Mouse (Mus musculus): ENCODE data around the gene Actl6b. TPM values are rescaled to one million over a fixed set of nuclear protein-coding genes. Genes with fewer than 3 reads are reported as not detected.

Actl6b gene
- total and polyA plus RNA-seq, 3 experiments: 0.15 TPM; not detected in 2

DNA sequence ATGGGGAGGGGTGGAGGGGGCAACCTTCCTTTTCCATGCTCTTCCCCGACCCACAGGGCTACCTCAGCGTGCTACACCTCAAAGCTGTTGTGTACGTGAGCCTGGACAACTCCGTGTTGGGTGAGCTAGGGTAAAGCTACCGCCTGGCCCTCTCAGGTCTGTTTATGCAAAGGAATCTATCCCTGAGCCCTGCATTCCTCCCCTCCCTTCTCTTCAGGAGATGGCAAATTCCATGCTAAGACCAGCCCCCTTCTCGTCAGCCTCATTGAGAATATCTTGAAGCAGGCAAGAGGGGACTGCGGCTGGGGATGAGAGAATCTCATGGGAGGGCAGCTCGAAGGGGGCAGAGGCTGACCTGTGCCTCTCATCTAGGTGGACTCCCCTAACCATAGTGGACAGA lies 29.4 kb downstream of the Actl6b start:
- Histone ChIP-seq H3K9me3 (replicated peaks; ENCODE audit: insufficient read depth, low read length) (no peaks in the 10 kb centered on the region), H3K4me3 (ENCODE audit: control insufficient read depth in 1 of 2, insufficient read depth in 1 of 2, low read depth in 2 of 2, low read length in 2 of 2) (no peak overlapping the region), H3K79me2 (ENCODE audit: control insufficient read depth, insufficient read depth, low read length, poor library complexity) (no peaks in the 10 kb centered on the region), H3K27ac (ENCODE audit: control insufficient read depth, low read depth, low read length) (no peak overlapping the region), H3K36me3 (ENCODE audit: control insufficient read depth in 1 of 2, insufficient read depth in 2 of 2, low read length in 2 of 2) (peaks cover 4 to 14% of the 10 kb centered on the region in 2 experiments; a peak in 3 of 4 replicates), H3K4me1 (ENCODE audit: control insufficient read depth in 1 of 2, insufficient read depth in 2 of 2, low read length in 2 of 2) (no peaks in the 10 kb centered on the region; a peak in 1 of 4 replicates), H3K27me3 (ENCODE audit: control insufficient read depth in 1 of 2, insufficient read depth in 2 of 2, low read length in 2 of 2) (no peaks in the 10 kb centered on the region), H3K9ac (ENCODE audit: control insufficient read depth, low read depth, low read length, poor library complexity, severe bottlenecking) (no peak overlapping the region)
- no peak for TF ChIP-seq ZC3H11A (IDR thresholded peaks at IDR 0.05; ENCODE audit: low read depth, low read length)
- no peak for TF ChIP-seq KAT2A (conservative IDR thresholded peaks at IDR 0.05; ENCODE audit: low read depth, low read length)
- no peak for TF ChIP-seq SMC3 (IDR thresholded peaks at IDR 0.05; ENCODE audit: low read depth, low read length)
- TF ChIP-seq ZNF384 (IDR thresholded peaks at IDR 0.05; ENCODE audit: low read depth, low read length): no peak
- no peak for TF ChIP-seq MXI1 (IDR thresholded peaks at IDR 0.05; ENCODE audit: low read depth, low read length)
- TF ChIP-seq NELFE (IDR thresholded peaks at IDR 0.05; ENCODE audit: low read depth, low read length): no peak
- DNase-seq (ENCODE audit: low read depth, low spot score): no peak

GRCm38 (mm10) chr5:137583670-137584169 lies 30.4 kb downstream of the Actl6b start:
- H3K4me1 ChIP-seq (ENCODE audit: control insufficient read depth in 1 of 2, insufficient read depth in 2 of 2, low read length in 2 of 2): no peaks in the 10 kb centered on the region; a peak in 1 of 4 replicates
- no peak overlapping the region for H3K9ac ChIP-seq (ENCODE audit: control insufficient read depth, low read depth, low read length, poor library complexity, severe bottlenecking)
- DNase-seq (ENCODE audit: low read depth, low spot score): no peak
- no peak overlapping the region for H3K4me3 ChIP-seq (ENCODE audit: control insufficient read depth in 1 of 2, insufficient read depth in 1 of 2, low read depth in 2 of 2, low read length in 2 of 2)
- H3K36me3 ChIP-seq (ENCODE audit: control insufficient read depth in 1 of 2, insufficient read depth in 2 of 2, low read length in 2 of 2): peaks cover 4 to 8% of the 10 kb centered on the region in 2 experiments; a peak in 3 of 4 replicates
- H3K9me3 ChIP-seq (replicated peaks; ENCODE audit: insufficient read depth, low read length): no peaks in the 10 kb centered on the region
- H3K27me3 ChIP-seq (ENCODE audit: control insufficient read depth in 1 of 2, insufficient read depth in 2 of 2, low read length in 2 of 2): no peaks in the 10 kb centered on the region
- H3K79me2 ChIP-seq (ENCODE audit: control insufficient read depth, insufficient read depth, low read length, poor library complexity): no peaks in the 10 kb centered on the region
- no peak overlapping the region for H3K27ac ChIP-seq (ENCODE audit: control insufficient read depth, low read depth, low read length)
- TF ChIP-seq MYB (IDR thresholded peaks at IDR 0.05; ENCODE audit: low read depth, low read length): no peak
- no peak for TF ChIP-seq BHLHE40 (IDR thresholded peaks at IDR 0.05; ENCODE audit: borderline replicate concordance, low read depth, low read length)
- no peak for TF ChIP-seq POLR2A (IDR thresholded peaks at IDR 0.05; ENCODE audit: control insufficient read depth in 1 of 2, insufficient read depth in 1 of 2, low read depth in 1 of 2, low read length in 2 of 2, poor library complexity in 1 of 2)
- no peak for TF ChIP-seq POLR2AphosphoS2 (IDR thresholded peaks at IDR 0.05; ENCODE audit: low read length)
- no peak for TF ChIP-seq NRF1 (IDR thresholded peaks at IDR 0.05; ENCODE audit: insufficient read depth, low read depth, low read length, poor library complexity, severe bottlenecking)
- TF ChIP-seq MAFK (IDR thresholded peaks at IDR 0.05; ENCODE audit: borderline replicate concordance, low read depth, low read length): no peak
- TF ChIP-seq USF1 (IDR thresholded peaks at IDR 0.05; ENCODE audit: low read depth, low read length): no peak
- TF ChIP-seq ZNF384 (IDR thresholded peaks at IDR 0.05; ENCODE audit: low read depth, low read length): no peak
- TF ChIP-seq POLR2AphosphoS5 (IDR thresholded peaks at IDR 0.05; ENCODE audit: borderline replicate concordance, low read depth, low read length): no peak
- TF ChIP-seq E2F4 (IDR thresholded peaks at IDR 0.05; ENCODE audit: borderline replicate concordance, low read depth, low read length): no peak
- no peak for TF ChIP-seq UBTF (IDR thresholded peaks at IDR 0.05; ENCODE audit: borderline replicate concordance, insufficient read depth, low read depth, low read length)
- TF ChIP-seq ZMIZ1 (IDR thresholded peaks at IDR 0.05; ENCODE audit: low read depth, low read length): no peak
- TF ChIP-seq HCFC1 (IDR thresholded peaks at IDR 0.05; ENCODE audit: low read depth, low read length): no peak
- no peak for TF ChIP-seq ZC3H11A (IDR thresholded peaks at IDR 0.05; ENCODE audit: low read depth, low read length)

All from MEL (cell line).